In the genomic region with DNA sequence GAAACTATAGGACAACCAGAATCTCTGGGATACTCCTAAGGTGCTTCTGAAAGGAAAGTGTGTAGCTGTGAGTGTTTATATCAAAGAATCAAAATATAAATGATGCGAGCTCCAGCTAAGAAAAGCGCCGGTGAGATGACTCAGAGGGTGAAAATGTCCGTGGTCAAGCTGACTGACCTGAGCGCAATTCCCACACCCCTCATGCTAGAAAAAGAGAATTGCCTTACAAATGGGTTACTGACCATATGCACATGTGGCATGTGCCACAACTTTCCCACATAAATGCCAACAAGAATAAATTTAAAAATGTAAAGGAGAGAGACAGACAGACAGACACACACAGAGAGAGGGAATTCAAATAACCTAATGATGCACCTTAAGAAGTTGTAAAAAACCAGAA, we compare ENCODE assay signal across 15 mouse cellular contexts.
"Had no signal": no experiment of that assay in that cellular context is flagged by ENCODE, and none has a peak within 500 bp of the region (broad histone marks: within the 10 kb centered on the region; RNA-seq: fewer than 3 reads in every experiment).

No protein-coding gene starts in this region.

- H3K9me3 ChIP-seq: midbrain, embryonic 12.5 days; neural tube, embryonic 12.5 days had no signal

- H3K27ac ChIP-seq: midbrain, embryonic 10.5 days; midbrain, embryonic 12.5 days; neural tube, embryonic 12.5 days had no signal

- H3K4me2 ChIP-seq: lung, embryonic 14.5 days; midbrain, embryonic 12.5 days; neural tube, embryonic 12.5 days had no signal

- H3K36me3 ChIP-seq: midbrain, embryonic 10.5 days; midbrain, embryonic 12.5 days; neural tube, embryonic 12.5 days had no signal

- DNase-seq: lung, adult 18-20 months; lung, embryonic 14.5 days; lung, postnatal 10 days; lung, postnatal 4 days; midbrain, embryonic 14.5 days; right cerebral cortex, postnatal 25 days; right cerebral cortex, postnatal 4 days; spleen, adult 18-20 months; thymus, adult 18-20 months; thymus, postnatal 14 days; thymus, postnatal 36 days had no signal

- H3K27me3 ChIP-seq: midbrain, embryonic 12.5 days; neural tube, embryonic 12.5 days had no signal

- ATAC-seq: midbrain, embryonic 16.5 days had no signal

- H3K4me1 ChIP-seq: midbrain, embryonic 10.5 days; midbrain, embryonic 12.5 days; neural tube, embryonic 12.5 days had no signal

- H3K9ac ChIP-seq: lung, embryonic 14.5 days; midbrain, embryonic 12.5 days; neural tube, embryonic 12.5 days had no signal

- H3K4me3 ChIP-seq: midbrain, embryonic 10.5 days; midbrain, embryonic 12.5 days; neural tube, embryonic 12.5 days had no signal
